Mouse (Mus musculus): ENCODE measurements around the gene 2900026A02Rik.

DNA sequence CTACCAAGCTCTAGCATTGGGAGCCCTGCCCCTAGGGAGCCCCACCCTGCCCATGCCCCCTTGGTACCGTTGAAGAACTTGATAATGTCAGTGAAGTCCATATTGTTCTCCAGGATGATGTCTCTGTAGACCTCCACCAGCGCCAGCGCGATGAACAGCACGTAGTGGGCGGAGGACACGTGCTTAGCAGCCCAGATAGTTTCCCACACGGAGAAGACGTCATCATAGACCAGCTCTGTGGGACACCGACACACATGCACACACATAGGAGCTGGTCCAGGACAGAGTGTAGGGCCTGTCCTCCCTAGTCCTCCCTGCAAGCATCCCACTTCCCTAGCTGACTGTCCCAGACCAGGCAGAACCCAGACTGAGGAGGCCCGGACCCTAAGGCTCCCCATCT lies 29.8 kb upstream of the 2900026A02Rik start:
- TF ChIP-seq POLR2A (IDR thresholded peaks at IDR 0.05; ENCODE audit: borderline replicate concordance, extremely low read depth, insufficient read depth, insufficient read length, poor library complexity, severe bottlenecking), result no peak
- TF ChIP-seq CTCF (IDR thresholded peaks at IDR 0.05; ENCODE audit: borderline replicate concordance, extremely low read depth, insufficient read depth, insufficient read length), result no peak

All from brain, embryonic 14.5 days (tissue).